Mouse (Mus musculus) cerebellum, adult 2 months (tissue): ENCODE results near the gene Snapc5.

Source experiments
- CTCF ChIP-seq: fragments of 200-500 bp; IDR thresholded peaks from 2 replicates; pipeline ENCODE4 v1.5.1; 2011; ENCODE audit warnings: low read depth, mild to moderate bottlenecking, control low read depth, low read length, moderate library complexity, borderline replicate concordance; ENCODE audit not compliant: insufficient read depth
- POLR2A ChIP-seq: fragments of 200-500 bp; IDR thresholded peaks from 2 replicates; pipeline ENCODE4 v1.6.1; 2011; ENCODE audit warnings: low read length, control low read depth, borderline replicate concordance; ENCODE audit not compliant: insufficient read depth

DNA sequence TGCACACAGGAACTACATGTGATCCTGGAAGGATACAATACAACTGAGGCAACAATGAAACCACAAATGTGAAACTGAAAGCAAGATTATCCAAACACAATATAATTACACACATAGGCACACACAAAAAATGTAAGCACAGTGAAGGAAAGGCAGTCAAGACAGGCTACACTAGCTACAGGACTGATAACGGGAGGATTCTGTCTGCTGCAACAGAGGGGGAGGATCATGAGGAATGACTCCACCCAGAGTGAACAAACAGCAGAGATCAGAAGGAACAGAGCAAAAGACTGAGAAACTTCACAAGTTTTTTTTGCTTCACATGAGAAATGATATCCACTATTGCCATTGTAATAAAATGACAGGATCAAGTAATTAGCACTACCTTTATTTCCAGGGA, 22.4 kb upstream of the Snapc5 start:
- TF ChIP-seq CTCF (no peak), POLR2A (no peak)
